Mouse (Mus musculus) thymus, adult 2 months (tissue): Measurements from ENCODE around the gene Slc38a2. TPM values are rescaled to one million over a fixed set of nuclear protein-coding genes. Genes with fewer than 3 reads are reported as not detected.
A peak's percentile ranks its signal among the peaks of the same experiment; 100 is the strongest.

Experiments used
- DNase-seq: peaks from one replicate; pipeline ENCODE4 v3.0.0; 2021
- H3K27ac ChIP-seq: fragments of 200-500 bp; 2 replicates; pipeline ENCODE4 v1.5.1; 2012; ENCODE audit warnings: low read length, control low read depth; ENCODE audit not compliant: control insufficient read depth, insufficient read depth
- H3K27me3 ChIP-seq: fragments of 200-500 bp; 2 replicates; pipeline ENCODE4 v1.6.1; 2012; ENCODE audit warnings: mild to moderate bottlenecking, low read length, moderate library complexity, mixed read lengths; ENCODE audit not compliant: control insufficient read depth, insufficient read depth
- H3K36me3 ChIP-seq: fragments of 200-500 bp; 2 replicates; pipeline ENCODE4 v1.6.1; 2012; ENCODE audit warnings: mild to moderate bottlenecking, low read length, moderate library complexity; ENCODE audit not compliant: control insufficient read depth, insufficient read depth
- H3K4me1 ChIP-seq: fragments of 200-500 bp; replicated peaks from 2 replicates; pipeline ENCODE4 v1.6.1; 2012; ENCODE audit warnings: low read length; ENCODE audit not compliant: control insufficient read depth, insufficient read depth
- H3K4me3 ChIP-seq: fragments of 200-500 bp; 2 replicates; pipeline ENCODE4 v1.5.1; 2012; ENCODE audit warnings: mild to moderate bottlenecking, low read length, control low read depth, moderate library complexity; ENCODE audit not compliant: control insufficient read depth, insufficient read depth
- CTCF ChIP-seq: fragments of 200-500 bp; IDR thresholded peaks from 2 replicates; pipeline ENCODE4 v1.5.1; 2012; ENCODE audit warnings: mild to moderate bottlenecking, control low read depth, low read length, moderate library complexity, borderline replicate concordance; ENCODE audit not compliant: control insufficient read depth, poor library complexity, insufficient read depth; ENCODE audit errors: extremely low read depth
- POLR2A ChIP-seq: fragments of 200-500 bp; IDR thresholded peaks from 2 replicates; pipeline ENCODE4 v1.6.1; 2012; ENCODE audit warnings: mild to moderate bottlenecking, low read length, control low read depth, moderate library complexity; ENCODE audit not compliant: control insufficient read depth, poor library complexity, insufficient read depth; ENCODE audit errors: extremely low read depth
- WGBS: fragments of 180-500 bp; shearing (Covaris S2); methylation state at CpG from one replicate; pipeline ENCODE4 v1.1.7; 2018; 5-methylcytosine and 5-hydroxymethylcytosine counted together
- polyA plus RNA-seq: library from polyadenylated mRNA; depleted of rRNA; stranded (reverse); fragments of >200 nt; gene quantifications from 2 replicates; pipeline ENCODE4 v1.2.3, GENCODE M21; 2012

Slc38a2 gene
- polyA plus RNA-seq, 1 experiment, result 105 TPM

GRCm38 (mm10) chr15:96686201-96687159, 13.1 kb downstream of the Slc38a2 start:
- H3K27ac ChIP-seq, result no peak overlapping the region
- 93% methylated on average over 9 of the region's 9 CpGs for WGBS
- DNase-seq, result no peak
- no peak overlapping the region for H3K4me3 ChIP-seq
- peaks cover 39% of the 10 kb centered on the region for H3K36me3 ChIP-seq
- TF ChIP-seq CTCF (no peak), POLR2A (no peak)
- no peaks in the 10 kb centered on the region for H3K27me3 ChIP-seq
- peaks cover 13% of the 10 kb centered on the region for H3K4me1 ChIP-seq

- TF ChIP-seq CTCF, result no peak
- TF ChIP-seq POLR2A, result no peak
- H3K36me3 ChIP-seq, result peaks cover 27% of the 10 kb centered on the region
- no peak overlapping the region for H3K27ac ChIP-seq
- H3K4me1 ChIP-seq, result peaks cover 13% of the 10 kb centered on the region
- WGBS, result 26% methylated on average over 6 of the region's 6 CpGs
- no peaks in the 10 kb centered on the region for H3K27me3 ChIP-seq
- H3K4me3 ChIP-seq, result no peak overlapping the region
- no peak for DNase-seq
Observed at GRCm38 (mm10) chr15:96685273-96685672, 14.3 kb downstream of the Slc38a2 start.

DNA sequence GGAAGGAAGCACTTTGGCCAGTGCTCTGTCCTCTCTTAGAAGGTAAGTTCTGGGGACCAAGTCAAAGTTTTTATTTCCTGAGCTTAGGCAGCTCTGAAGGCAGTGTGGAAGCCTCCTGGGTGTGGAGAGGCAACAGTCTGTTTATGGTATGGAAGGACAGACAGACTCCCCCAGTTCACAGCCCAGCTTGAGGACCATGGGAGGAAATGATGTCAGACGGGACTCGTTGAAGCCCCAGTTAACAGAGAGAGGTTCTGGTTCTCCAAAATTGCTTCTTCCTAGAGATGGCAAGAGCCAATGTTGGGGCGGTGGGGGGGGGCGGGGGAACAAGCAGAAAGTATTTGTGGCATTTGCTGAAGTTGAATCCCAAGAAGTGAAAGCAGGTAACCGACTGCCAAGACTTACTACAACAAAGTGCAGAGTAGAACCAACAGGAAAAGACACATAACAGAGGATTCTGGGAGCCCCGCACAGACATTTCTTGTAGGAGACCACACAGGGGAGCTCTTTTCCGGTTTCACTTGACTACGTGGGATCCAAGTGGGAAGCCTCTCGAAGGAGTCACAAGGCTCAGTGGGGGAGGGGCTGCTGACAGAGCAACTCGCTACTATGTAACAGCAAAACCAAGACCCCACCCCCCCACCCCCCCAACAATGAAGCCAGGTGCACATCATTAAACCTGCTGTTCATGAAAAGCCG, 15.2 kb downstream of the Slc38a2 start:
- Histone ChIP-seq H3K27me3 (no peaks in the 10 kb centered on the region), H3K4me3 (peak overlapping the region; percentile 29), H3K27ac (peak overlapping the region; percentile 25; the same call in 1 of the 2 replicates), H3K4me1 (peaks cover 13% of the 10 kb centered on the region), H3K36me3 (peaks cover 20% of the 10 kb centered on the region)
- WGBS, result 7% methylated on average over 11 of the region's 11 CpGs
- TF ChIP-seq CTCF, result no peak
- no peak for TF ChIP-seq POLR2A
- DNase-seq, result peak; percentile 57

- TF ChIP-seq POLR2A (no peak), CTCF (no peak)
- Histone ChIP-seq H3K4me1 (peaks cover 2% of the 10 kb centered on the region), H3K4me3 (no peak overlapping the region), H3K27me3 (no peaks in the 10 kb centered on the region), H3K36me3 (no peaks in the 10 kb centered on the region), H3K27ac (no peak overlapping the region)
- 80% methylated on average over 19 of the region's 19 CpGs for WGBS
- DNase-seq, result no peak
Observed at GRCm38 (mm10) chr15:96678871-96679773, 20.4 kb downstream of the Slc38a2 start.

- Histone ChIP-seq H3K4me3 (no peak overlapping the region), H3K4me1 (no peaks in the 10 kb centered on the region), H3K27me3 (no peaks in the 10 kb centered on the region), H3K36me3 (no peaks in the 10 kb centered on the region), H3K27ac (no peak overlapping the region)
- DNase-seq, result no peak
- WGBS, result 78% methylated on average over 10 of the region's 10 CpGs
- TF ChIP-seq CTCF (no peak), POLR2A (no peak)
Observed at GRCm38 (mm10) chr15:96676518-96676917, 23.0 kb downstream of the Slc38a2 start.
